Mouse (Mus musculus) kidney, adult 2 months (tissue): ENCODE measurements at regions not wholly inside any gene's neighbourhood (a gene's known extent, or its start where the extent isn't known, plus 50 kb on each side); places are given as distances from the start of the nearest gene placed in this dataset.

Experiments used
- CTCF ChIP-seq: fragments of 200-500 bp; conservative IDR thresholded peaks from 2 replicates; pipeline ENCODE4 v1.5.1; 2011; ENCODE audit warnings: low read depth, mild to moderate bottlenecking, control low read depth, low read length, moderate library complexity, mixed read lengths; ENCODE audit not compliant: insufficient read depth, insufficient read length
- POLR2A ChIP-seq: fragments of 200-500 bp; IDR thresholded peaks from one replicate; pipeline ENCODE4 v1.6.1; 2011; ENCODE audit warnings: low read depth, low read length, control low read depth

DNA sequence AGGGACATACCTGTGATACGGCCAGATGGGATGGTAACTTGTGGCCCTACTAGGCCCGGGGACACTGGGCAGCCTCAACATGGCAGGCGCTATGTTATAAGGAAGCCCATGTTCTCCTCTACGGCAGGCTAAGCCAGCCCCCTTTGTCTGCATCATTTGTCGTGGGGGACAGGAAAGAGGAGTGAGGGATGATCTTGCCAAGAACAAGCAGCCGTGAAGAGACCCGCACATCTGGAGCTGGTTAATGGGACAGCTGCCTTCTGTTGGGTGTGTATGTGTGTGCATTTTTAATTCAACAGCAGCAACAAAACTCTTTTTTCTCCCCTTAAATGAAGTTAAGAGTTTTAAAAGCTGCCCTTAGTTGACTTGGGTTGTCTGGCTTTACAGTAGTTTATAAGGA is 106.4 kb upstream of the Gm14444 start:
- no peak for TF ChIP-seq POLR2A
- TF ChIP-seq CTCF = no peak
